Mouse (Mus musculus) granulocyte monocyte progenitor cell, adult 5-6 weeks (primary cell): ENCODE results near the gene Retn. TPM values are rescaled to one million over a fixed set of nuclear protein-coding genes. Genes with fewer than 3 reads are reported as not detected.

Source experiments
- ATAC-seq: replicated peaks from 2 replicates; pipeline ENCODE4 v1.8.0; 2016; ENCODE audit warnings: mild to moderate bottlenecking, moderate TSS enrichment, inconsistent platforms; ENCODE audit not compliant: poor library complexity, severe bottlenecking
- total RNA-seq, 2 experiments: library from RNA; stranded (forward) in 1 of 2; stranded (reverse) in 1 of 2; fragments of 200-712, 200-1000 nt in 1 of 2; fragments of >200 nt in 1 of 2; fragmentation: Nextera tagmentation in 1 of 2; gene quantifications; 2 replicates each; pipeline ENCODE4 v1.2.3; 2014 to 2017

Gene Retn
- total RNA-seq (2014; fragmentation: Nextera tagmentation) (0.73 TPM in 1 of 2 replicates, not detected in the other), total RNA-seq (2017) (not detected in 2 replicates)

- no peak for ATAC-seq
Observed at GRCm38 (mm10) chr8:3655526-3655925, at the start of gene Retn. Gene Retn, plus strand, starts transcription at chr8:3655770.

GRCm38 (mm10) chr8:3606593-3606992 lies 49.0 kb upstream of the Retn start:
- ATAC-seq: peak; percentile 36; the same call in 1 of the 2 replicates

- ATAC-seq: no peak
Observed at GRCm38 (mm10) chr8:3607822-3608221, 47.7 kb upstream of the Retn start.

GRCm38 (mm10) chr8:3609046-3609815 lies 46.3 kb upstream of the Retn start:
- ATAC-seq: no peak

- no peak for ATAC-seq
Observed at GRCm38 (mm10) chr8:3609816-3610150, 45.8 kb upstream of the Retn start.

GRCm38 (mm10) chr8:3621199-3621970 lies 34.2 kb upstream of the Retn start, which contains the start of the genes Xab2 and Pet100:
Gene Xab2, minus strand, starts transcription at chr8:3621316.
Gene Pet100, plus strand, starts transcription at chr8:3621548.
- ATAC-seq: peak; percentile 95

GRCm38 (mm10) chr8:3622119-3622518 lies 33.5 kb upstream of the Retn start:
- ATAC-seq: no peak

GRCm38 (mm10) chr8:3625445-3625844 lies 30.1 kb upstream of the Retn start, which contains the start of gene Pcp2:
Gene Pcp2, minus strand, starts transcription at chr8:3625545.
- ATAC-seq: no peak

- ATAC-seq: no peak; the same call in 1 of the 2 replicates
Observed at GRCm38 (mm10) chr8:3626971-3627370, 28.6 kb upstream of the Retn start.

GRCm38 (mm10) chr8:3628014-3628413 lies 27.6 kb upstream of the Retn start:
- peak; percentile 45 for ATAC-seq

GRCm38 (mm10) chr8:3630647-3631477 lies 24.7 kb upstream of the Retn start, which contains the start of gene Stxbp2:
Gene Stxbp2, plus strand, starts transcription at chr8:3630955.
- peak; percentile 90 for ATAC-seq

GRCm38 (mm10) chr8:3631478-3631875 lies 24.1 kb upstream of the Retn start:
- ATAC-seq: peak; percentile 45

GRCm38 (mm10) chr8:3645804-3646203 lies 9.8 kb upstream of the Retn start:
- peak; percentile 76 for ATAC-seq

- peak; percentile 24 for ATAC-seq
Observed at GRCm38 (mm10) chr8:3646824-3647531, 8.6 kb upstream of the Retn start.

GRCm38 (mm10) chr8:3647561-3647960 lies 8.0 kb upstream of the Retn start:
- ATAC-seq: no peak

- peak; percentile 70 for ATAC-seq
Observed at GRCm38 (mm10) chr8:3648268-3648667, 7.3 kb upstream of the Retn start.

GRCm38 (mm10) chr8:3648990-3649389 lies 6.6 kb upstream of the Retn start:
- peak; percentile 23 for ATAC-seq

- no peak for ATAC-seq
Observed at GRCm38 (mm10) chr8:3652845-3653244, 2.7 kb upstream of the Retn start.

- ATAC-seq: no peak
Observed at GRCm38 (mm10) chr8:3654726-3655508, 653 bp upstream of the Retn start.
